8 mouse cellular contexts compared by ENCODE assay signal in the genomic region with DNA sequence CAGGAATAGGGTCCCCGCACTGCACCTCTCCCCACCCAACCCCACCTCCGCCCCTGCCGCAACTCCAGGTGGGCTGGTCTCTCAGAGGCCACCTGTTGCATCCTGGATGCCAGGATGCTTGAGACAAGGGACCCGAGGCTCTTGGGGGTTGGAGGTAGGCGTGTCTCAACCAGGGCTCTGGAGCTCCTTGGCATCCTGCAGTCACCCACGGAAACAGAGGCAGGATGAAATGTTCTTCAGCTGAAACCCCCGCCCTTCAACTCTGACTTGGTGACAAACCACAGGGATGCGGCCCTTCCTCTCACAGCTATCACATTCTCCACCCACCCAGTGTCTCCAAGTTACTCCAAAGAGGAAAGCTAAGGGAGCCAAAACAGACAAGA. TPM values are rescaled to one million over a fixed set of nuclear protein-coding genes. Genes with fewer than 3 reads are reported as not detected.
DNase-seq lines count a peak whose midpoint lies in the region; ATAC-seq and TF ChIP-seq lines count a peak whose summit lies in the region.

No protein-coding gene starts in this region.

- peak overlapping the region; percentile 71 for H3K4me3 ChIP-seq in lung, embryonic 15.5 days
- peak overlapping the region; percentile 67 for H3K4me3 ChIP-seq in forebrain, embryonic 11.5 days (ENCODE audit: low read depth, low read length)
- peak overlapping the region; percentile 63 for H3K4me3 ChIP-seq in intestine, postnatal 0 days (ENCODE audit: low read depth, low read length)
- peak overlapping the region; percentile 53 for H3K4me3 ChIP-seq in neural tube, embryonic 15.5 days (replicated peaks)

- H3K9me3 ChIP-seq in lung, embryonic 15.5 days, result no peaks in the 10 kb centered on the region
- H3K9me3 ChIP-seq in forebrain, embryonic 11.5 days (ENCODE audit: control insufficient read depth, low read length), result no peaks in the 10 kb centered on the region
- no peaks in the 10 kb centered on the region for H3K9me3 ChIP-seq in intestine, postnatal 0 days (ENCODE audit: control insufficient read depth)
- H3K9me3 ChIP-seq in neural tube, embryonic 15.5 days (replicated peaks), result no peaks in the 10 kb centered on the region

- peaks cover 18% of the 10 kb centered on the region for H3K4me1 ChIP-seq in lung, embryonic 15.5 days
- H3K4me1 ChIP-seq in forebrain, embryonic 11.5 days (replicated peaks; ENCODE audit: control insufficient read depth, insufficient read depth, low read length), result 0 out of 2 replicates have a peak, but pooled peaks cover 3% of the 10 kb centered on the region
- no peaks in the 10 kb centered on the region for H3K4me1 ChIP-seq in intestine, postnatal 0 days (replicated peaks; ENCODE audit: control insufficient read depth, insufficient read depth, low read length)
- H3K4me1 ChIP-seq in neural tube, embryonic 15.5 days, result peaks cover 14% of the 10 kb centered on the region

- 8% methylated on average over 8 of the region's 8 CpGs for WGBS in lung, embryonic 15.5 days
- WGBS in forebrain, embryonic 11.5 days, result 11% methylated on average over 8 of the region's 8 CpGs
- WGBS in intestine, postnatal 0 days, result 12% methylated on average over 8 of the region's 8 CpGs
- 9% methylated on average over 8 of the region's 8 CpGs for WGBS in neural tube, embryonic 15.5 days

- peaks cover 37% of the 10 kb centered on the region for H3K27me3 ChIP-seq in lung, embryonic 15.5 days
- peaks cover 18% of the 10 kb centered on the region; the same call in 1 of the 2 replicates for H3K27me3 ChIP-seq in forebrain, embryonic 11.5 days (ENCODE audit: control insufficient read depth, insufficient read depth, low read length)
- H3K27me3 ChIP-seq in intestine, postnatal 0 days (replicated peaks; ENCODE audit: control insufficient read depth, insufficient read depth, low read length), result peaks cover 28% of the 10 kb centered on the region
- peaks cover 34% of the 10 kb centered on the region for H3K27me3 ChIP-seq in neural tube, embryonic 15.5 days (replicated peaks)

- peak overlapping the region; percentile 97 for H3K4me2 ChIP-seq in lung, embryonic 15.5 days
- H3K4me2 ChIP-seq in forebrain, embryonic 11.5 days (ENCODE audit: low read depth, low read length, severe bottlenecking), result peak overlapping the region; percentile 98
- peak overlapping the region; percentile 89 for H3K4me2 ChIP-seq in intestine, postnatal 0 days (replicated peaks; ENCODE audit: low read depth)
- peak overlapping the region; percentile 90 for H3K4me2 ChIP-seq in neural tube, embryonic 15.5 days

- H3K36me3 ChIP-seq in lung, embryonic 15.5 days, result no peaks in the 10 kb centered on the region
- H3K36me3 ChIP-seq in forebrain, embryonic 11.5 days (ENCODE audit: control insufficient read depth, insufficient read depth, low read length), result no peaks in the 10 kb centered on the region
- H3K36me3 ChIP-seq in intestine, postnatal 0 days (ENCODE audit: control insufficient read depth, insufficient read depth), result no peaks in the 10 kb centered on the region
- no peaks in the 10 kb centered on the region for H3K36me3 ChIP-seq in neural tube, embryonic 15.5 days

- H3K9ac ChIP-seq in lung, embryonic 15.5 days, result peak overlapping the region; percentile 77
- H3K9ac ChIP-seq in forebrain, embryonic 11.5 days (ENCODE audit: low read length), result peak overlapping the region; percentile 78
- peak overlapping the region; percentile 58; the same call in 1 of the 2 replicates for H3K9ac ChIP-seq in intestine, postnatal 0 days (ENCODE audit: low read depth, low read length)
- H3K9ac ChIP-seq in neural tube, embryonic 15.5 days (replicated peaks), result peak overlapping the region; percentile 43

- DNase-seq in lung, postnatal 25 days (ENCODE audit: low spot score), result no peak
- DNase-seq in forebrain, embryonic 11.5 days (ENCODE audit: low spot score), result no peak
- no peak for DNase-seq in adrenal gland, adult (ENCODE audit: inconsistent age in 2 of 2, low spot score in 1 of 2)
- DNase-seq in layer of hippocampus, postnatal 25 days (ENCODE audit: extremely low spot score in 1 of 2, low spot score in 1 of 2), result no peak
- DNase-seq in adrenal gland, postnatal 36 days, result no peak

- H3K27ac ChIP-seq in lung, embryonic 15.5 days, result no peak overlapping the region
- H3K27ac ChIP-seq in forebrain, embryonic 11.5 days (ENCODE audit: low read depth, low read length), result no peak overlapping the region
- H3K27ac ChIP-seq in intestine, postnatal 0 days (ENCODE audit: low read depth, low read length), result no peak overlapping the region
- no peak overlapping the region for H3K27ac ChIP-seq in neural tube, embryonic 15.5 days (replicated peaks)

- 0 out of 2 replicates have a peak, but pooled peaks have one; percentile 1 for ATAC-seq in lung, embryonic 15.5 days (ENCODE audit: borderline replicate concordance, extremely low read depth, low FRiP score, low TSS enrichment)
- ATAC-seq in forebrain, embryonic 11.5 days (replicated peaks; ENCODE audit: low FRiP score), result no peak
- no peak for ATAC-seq in intestine, postnatal 0 days
- peak; percentile 21; the same call in 1 of the 2 replicates for ATAC-seq in neural tube, embryonic 15.5 days (ENCODE audit: low FRiP score)

- TF ChIP-seq CTCF in intestine, postnatal 0 days (IDR thresholded peaks at IDR 0.05; ENCODE audit: low read depth), result no peak

RNA-seq across cellular contexts. Expression of gene Fgf2, which starts 1.0 kb away (rescaled TPM):
- 2.2 and 2.3 TPM in 2 replicates for polyA plus RNA-seq in lung, embryonic 15.5 days (2015; fragmentation: Nextera tagmentation; extraction: Ambion mirVana)
- 0.83 and 1.1 TPM in 2 replicates for polyA plus RNA-seq in forebrain, embryonic 11.5 days (2014; fragmentation: Nextera tagmentation; extraction: Ambion mirVana)
- polyA plus RNA-seq in intestine, postnatal 0 days (2015; fragmentation: Nextera tagmentation; extraction: Ambion mirVana), result 1.0 and 1.1 TPM in 2 replicates
- 0.63 and 1.1 TPM in 2 replicates for polyA plus RNA-seq in neural tube, embryonic 15.5 days (2015; fragmentation: Nextera tagmentation; extraction: Ambion mirVana)
- 1 to 10 TPM; 5.4 to 7.6 TPM for total RNA-seq in layer of hippocampus, postnatal 25 days (2021)
- 1 to 10 TPM; 3.0 to 7.0 TPM for total RNA-seq in adrenal gland, postnatal 36 days (2021)

RNA-seq across cellular contexts. Expression of gene Cetn4, which starts 36.6 kb away (rescaled TPM):
- 4.9 and 5.7 TPM in 2 replicates for polyA plus RNA-seq in lung, embryonic 15.5 days (2015; fragmentation: Nextera tagmentation; extraction: Ambion mirVana)
- 0.84 and 2.5 TPM in 2 replicates for polyA plus RNA-seq in forebrain, embryonic 11.5 days (2014; fragmentation: Nextera tagmentation; extraction: Ambion mirVana)
- 1.0 and 1.4 TPM in 2 replicates for polyA plus RNA-seq in intestine, postnatal 0 days (2015; fragmentation: Nextera tagmentation; extraction: Ambion mirVana)
- 3.3 and 3.6 TPM in 2 replicates for polyA plus RNA-seq in neural tube, embryonic 15.5 days (2015; fragmentation: Nextera tagmentation; extraction: Ambion mirVana)
- total RNA-seq in layer of hippocampus, postnatal 25 days (2021), result 10 to 100 TPM in 1 of 2 experiments, 1 to 10 TPM in 1; 9.4 to 11.2 TPM
- total RNA-seq in adrenal gland, postnatal 36 days (2021), result 1 to 10 TPM; 3.3 to 7.0 TPM

RNA-seq across cellular contexts. Expression of gene Bbs12, which starts 36.8 kb away (rescaled TPM):
- polyA plus RNA-seq in lung, embryonic 15.5 days (2015; fragmentation: Nextera tagmentation; extraction: Ambion mirVana), result 7.7 and 8.1 TPM in 2 replicates
- 8.8 and 9.3 TPM in 2 replicates for polyA plus RNA-seq in forebrain, embryonic 11.5 days (2014; fragmentation: Nextera tagmentation; extraction: Ambion mirVana)
- polyA plus RNA-seq in intestine, postnatal 0 days (2015; fragmentation: Nextera tagmentation; extraction: Ambion mirVana), result 1.7 TPM in 2 replicates
- polyA plus RNA-seq in neural tube, embryonic 15.5 days (2015; fragmentation: Nextera tagmentation; extraction: Ambion mirVana), result 4.4 and 4.7 TPM in 2 replicates
- total RNA-seq in layer of hippocampus, postnatal 25 days (2021), result 1 to 10 TPM; 4.5 to 6.4 TPM
- total RNA-seq in adrenal gland, postnatal 36 days (2021), result 1 to 10 TPM; 5.1 to 5.5 TPM

Comparison
In these comparisons a context has a peak if more than half of its experiments do, and no peak if none do; other contexts are left out.
1. ATAC-seq: peak in lung, embryonic 15.5 days (single experiment) and neural tube, embryonic 15.5 days (single experiment); none in forebrain, embryonic 11.5 days (single experiment) and intestine, postnatal 0 days (single experiment).
2. Peak in every context shown above with its lines, with median percentiles within 50 percentile points of each other: H3K4me2 ChIP-seq, H3K4me3 ChIP-seq and H3K9ac ChIP-seq.